Mouse (Mus musculus): Measurements from ENCODE around the gene Aspscr1. TPM values are rescaled to one million over a fixed set of nuclear protein-coding genes. Genes with fewer than 3 reads are reported as not detected.
"Not testable (repeated sequence)": the region's sequence is repeated elsewhere in the genome, so short reads cannot be mapped to it uniquely, and the experiment has no call there.

Aspscr1 gene
- total RNA-seq, 2 experiments from 2014 or later = 62.6 to 77.7 TPM

DNA sequence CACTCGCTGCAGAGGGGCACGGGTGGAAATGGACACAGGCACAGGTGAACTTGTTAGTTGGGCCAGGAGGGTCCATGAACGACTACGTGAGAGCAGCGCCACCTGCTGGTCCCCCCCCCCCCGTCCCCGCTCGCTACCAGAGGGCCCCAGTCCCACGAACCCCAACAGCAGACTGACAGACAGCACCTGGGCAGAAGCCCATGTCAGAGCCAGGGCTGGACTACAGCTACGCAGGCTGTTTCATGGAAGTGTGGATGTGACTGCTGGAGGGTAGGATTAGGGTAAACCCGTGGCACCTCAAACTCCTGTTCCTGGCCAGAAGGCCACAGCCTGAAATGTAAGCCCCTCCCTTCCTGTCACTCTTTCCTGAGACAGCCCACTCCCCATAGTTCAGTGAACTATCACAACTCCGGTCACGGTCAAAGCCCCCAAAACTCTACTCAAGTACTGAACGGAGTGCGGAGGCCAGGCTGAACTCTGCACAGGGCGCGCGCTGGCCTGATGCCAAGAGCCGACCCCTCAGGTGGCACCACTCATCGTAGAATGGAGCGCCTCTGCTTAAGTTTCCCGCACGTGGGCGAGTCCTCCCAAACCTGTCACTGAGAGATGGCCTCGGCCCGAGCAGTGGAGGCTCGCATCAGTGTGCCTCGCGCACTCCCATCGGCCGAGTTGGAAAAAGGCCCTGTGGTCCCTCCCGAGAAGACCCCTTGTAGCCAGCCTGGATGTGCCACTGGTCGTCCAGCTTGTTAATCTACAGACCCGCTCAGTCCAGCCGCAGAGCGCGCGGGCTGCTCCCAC, 40.2 kb downstream of the Aspscr1 start:
- peak; percentile 57 to 59 for DNase-seq (ENCODE audit: low spot score in 2 of 2)

DNA sequence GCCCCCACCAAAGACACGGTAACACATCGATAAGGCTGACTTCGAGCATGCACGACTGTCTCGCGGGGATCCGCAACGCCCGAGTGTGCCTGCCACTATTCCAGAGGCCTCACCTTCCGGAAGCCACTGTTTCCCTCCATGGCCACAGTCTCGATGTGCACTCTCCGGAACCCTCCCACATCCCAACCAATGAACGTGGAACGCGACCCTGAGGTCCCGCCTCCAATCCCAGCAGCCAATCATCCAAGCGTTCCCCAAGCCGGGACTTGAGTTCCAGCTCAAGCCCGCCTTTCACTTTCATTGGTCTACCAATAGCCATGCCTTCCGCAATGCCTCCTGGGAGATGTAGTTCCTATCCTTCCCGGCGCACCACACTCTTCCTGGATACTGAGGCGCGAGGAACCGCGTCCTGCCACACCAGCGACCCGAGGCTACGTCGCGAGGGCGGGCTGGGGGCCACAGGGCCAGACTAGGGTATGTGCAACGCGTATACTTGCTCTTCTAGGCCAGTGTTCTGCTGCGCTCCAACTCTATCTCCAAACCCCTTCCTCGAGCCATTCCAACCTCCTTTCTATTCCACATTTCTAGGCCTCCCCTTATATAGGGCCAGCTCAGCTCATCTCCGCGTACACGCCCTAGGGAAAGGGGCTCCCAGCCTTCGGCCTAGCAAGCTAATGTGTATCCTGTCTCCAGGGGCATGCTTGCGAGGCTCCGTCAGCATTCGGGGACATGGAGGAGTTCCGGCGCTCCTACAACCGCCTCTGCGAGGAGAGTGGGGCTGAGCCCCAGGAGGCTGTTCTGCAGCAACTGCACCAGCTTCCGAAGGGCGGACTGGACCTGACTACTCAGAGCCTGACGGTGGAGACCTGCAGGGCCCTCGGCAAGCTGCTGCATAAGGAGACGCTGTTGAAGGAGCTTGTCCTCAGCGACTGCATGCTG, 41.1 kb downstream of the Aspscr1 start, which contains the start of the genes Cenpx and Lrrc45:
Cenpx (minus strand) TSS at position 159 of the 939 bp plus-strand sequence.
Lrrc45 (plus strand) TSS at position 346 of the 939 bp plus-strand sequence.
- peak; percentile 85 to 86 for DNase-seq (ENCODE audit: low spot score in 2 of 2)

DNA sequence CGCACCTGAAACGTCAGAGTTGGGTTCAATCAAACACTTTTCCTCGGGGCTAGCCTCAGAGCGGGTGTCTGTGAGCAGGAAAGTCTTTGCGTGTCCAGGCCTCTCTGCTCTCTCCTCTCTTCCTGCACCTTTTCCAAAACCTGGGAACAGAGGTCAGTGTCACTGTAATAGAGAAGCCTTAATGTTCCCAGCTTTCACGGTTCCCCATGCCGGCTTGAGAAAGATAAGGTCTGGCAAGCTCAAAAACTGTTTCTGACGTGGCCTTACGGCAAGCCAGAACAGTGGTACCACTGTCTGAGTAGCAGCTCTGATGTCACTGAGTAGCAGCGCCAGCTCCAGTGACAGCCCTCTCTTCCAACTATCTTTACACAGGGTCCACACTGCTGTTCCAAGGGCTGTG, 41.8 kb downstream of the Aspscr1 start:
- DNase-seq (ENCODE audit: low spot score in 2 of 2) = no peak

DNA sequence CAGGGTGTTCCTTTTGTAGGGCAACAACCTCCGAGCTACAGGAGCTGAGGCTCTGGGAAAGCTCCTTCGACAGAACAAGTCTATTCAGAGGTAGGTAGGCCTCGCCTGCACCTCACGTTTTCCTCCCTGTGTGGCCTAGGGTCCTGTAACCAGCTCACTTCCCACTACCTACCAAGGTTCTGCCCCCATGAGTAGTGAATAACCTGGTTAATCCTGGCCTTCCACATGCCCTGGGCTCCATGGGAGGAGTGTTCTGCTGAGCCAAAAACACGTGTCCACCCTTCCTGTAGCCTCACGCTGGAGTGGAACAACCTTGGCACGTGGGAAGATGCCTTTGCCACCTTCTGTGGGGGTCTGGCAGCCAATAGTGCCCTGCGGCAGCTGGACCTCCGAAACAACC, 42.4 kb downstream of the Aspscr1 start:
- DNase-seq (ENCODE audit: low spot score in 2 of 2) = no peak

DNA sequence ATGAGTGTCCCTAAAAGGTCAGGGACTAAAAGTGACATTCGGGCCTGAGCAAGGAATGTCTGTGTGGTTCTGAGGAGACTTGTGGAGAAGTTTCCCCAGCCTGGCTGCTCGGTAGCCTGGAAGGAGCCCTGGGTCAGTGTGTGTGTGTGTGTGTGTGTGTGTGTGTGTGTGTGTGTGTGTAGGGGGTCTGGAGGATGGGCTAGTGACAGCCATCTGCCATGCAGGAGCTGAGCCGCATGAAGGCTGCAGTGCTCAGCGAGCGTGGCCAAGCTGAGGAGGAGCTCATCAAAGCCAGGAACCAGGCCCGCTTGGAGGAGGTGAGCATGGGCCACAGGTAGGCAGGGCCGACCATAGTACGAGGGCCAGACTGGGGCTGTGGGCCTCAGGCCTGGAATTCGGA, 46.5 kb downstream of the Aspscr1 start:
- no peak for DNase-seq (ENCODE audit: low spot score in 2 of 2)

DNA sequence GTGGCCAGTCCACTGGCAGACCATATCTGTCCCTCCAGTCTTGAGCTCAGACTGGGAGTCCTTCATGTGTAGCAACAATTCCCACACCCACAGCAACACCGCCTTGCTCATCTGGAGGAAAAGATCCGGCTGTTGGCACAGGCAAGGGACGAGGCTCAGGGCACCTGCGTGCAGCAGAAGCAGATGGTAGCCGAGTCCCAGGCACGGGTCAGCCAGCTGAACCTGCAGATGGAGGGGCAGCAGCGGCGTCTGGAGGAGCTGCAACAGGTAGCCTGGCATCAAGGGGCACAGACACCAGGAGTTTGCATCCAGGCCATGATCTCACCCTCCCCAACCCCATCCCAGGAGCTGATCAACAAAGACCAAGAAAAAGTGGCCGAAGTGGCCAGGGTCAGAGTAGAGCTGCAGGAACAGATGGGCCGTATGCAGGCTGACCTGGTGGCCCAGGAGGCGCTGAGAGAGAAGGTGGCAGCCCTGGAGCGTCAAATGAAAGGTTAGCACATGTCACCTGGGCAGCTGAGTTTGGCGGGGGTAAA, 47.1 kb downstream of the Aspscr1 start:
- no peak for DNase-seq (ENCODE audit: low spot score in 2 of 2)

DNA sequence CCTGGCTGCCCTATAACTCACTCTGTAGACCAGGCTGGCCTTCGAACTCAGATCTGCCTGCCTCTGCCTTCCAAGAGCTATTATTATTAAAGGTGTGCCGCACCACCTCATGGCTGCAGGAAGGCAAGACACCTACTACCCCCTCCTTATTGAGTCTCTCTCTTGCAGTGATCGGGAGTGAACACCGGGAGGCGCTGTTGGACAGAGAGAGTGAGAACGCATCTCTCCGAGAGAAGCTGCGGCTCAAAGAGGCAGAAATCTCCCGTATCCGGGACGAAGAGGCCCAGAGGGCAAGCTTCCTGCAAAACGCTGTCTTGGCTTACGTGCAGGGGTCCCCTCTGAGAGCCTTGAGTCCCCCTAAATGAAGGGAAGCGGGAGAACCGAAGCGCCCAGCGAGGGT, 47.7 kb downstream of the Aspscr1 start:
- peak; percentile 89 to 96 for DNase-seq (ENCODE audit: low spot score in 2 of 2)

DNA sequence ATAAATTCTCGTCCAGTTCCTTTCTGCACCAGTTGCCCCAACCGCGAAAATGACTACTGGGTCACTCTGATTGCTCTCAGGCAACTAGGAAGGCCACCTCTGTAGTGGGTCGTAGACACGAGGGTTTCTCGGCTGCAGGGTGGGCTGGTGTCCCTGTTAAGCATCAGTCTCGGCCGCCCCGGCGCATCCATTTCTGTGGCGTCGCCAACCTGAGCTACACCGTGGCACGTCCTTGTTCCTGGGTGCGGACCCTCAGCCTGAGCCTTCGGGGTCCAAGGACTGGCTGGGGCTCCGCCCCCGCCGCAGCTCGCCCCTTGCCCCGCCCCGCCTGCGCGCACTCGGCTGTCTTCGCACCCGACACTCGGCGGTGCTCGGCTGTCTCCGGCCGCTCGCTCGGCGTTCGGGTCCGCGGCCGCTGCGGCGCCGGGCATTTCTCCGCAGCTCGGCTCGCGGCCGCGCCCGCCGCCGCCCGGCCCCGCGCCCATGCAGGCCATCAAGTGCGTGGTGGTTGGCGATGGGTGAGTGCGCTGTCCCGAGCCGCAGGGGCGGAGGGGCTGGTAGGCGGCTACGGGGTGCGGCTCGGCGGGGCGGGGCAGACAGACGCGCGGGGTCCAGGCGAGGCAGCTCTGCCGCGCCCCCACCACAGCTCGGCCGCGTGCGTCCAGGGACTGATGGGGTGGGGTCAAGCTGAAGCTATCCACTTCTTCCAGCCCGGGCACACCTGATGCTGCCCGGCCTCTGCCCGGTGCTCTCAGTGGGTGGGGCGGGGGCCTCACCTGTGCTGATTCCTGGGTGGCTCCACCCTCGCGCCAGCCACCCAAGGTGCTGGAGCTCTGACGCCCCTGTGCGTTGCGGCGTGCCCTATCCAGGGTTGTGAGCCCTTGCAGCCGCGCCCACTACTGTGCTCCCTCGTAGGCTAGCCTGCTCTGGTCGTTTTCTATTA, 48.6 kb downstream of the Aspscr1 start, which contains the start of gene Rac3:
Rac3 (plus strand) TSS at position 347 of the 943 bp plus-strand sequence.
- peak; percentile 67 for DNase-seq (ENCODE audit: low spot score in 2 of 2)

DNA sequence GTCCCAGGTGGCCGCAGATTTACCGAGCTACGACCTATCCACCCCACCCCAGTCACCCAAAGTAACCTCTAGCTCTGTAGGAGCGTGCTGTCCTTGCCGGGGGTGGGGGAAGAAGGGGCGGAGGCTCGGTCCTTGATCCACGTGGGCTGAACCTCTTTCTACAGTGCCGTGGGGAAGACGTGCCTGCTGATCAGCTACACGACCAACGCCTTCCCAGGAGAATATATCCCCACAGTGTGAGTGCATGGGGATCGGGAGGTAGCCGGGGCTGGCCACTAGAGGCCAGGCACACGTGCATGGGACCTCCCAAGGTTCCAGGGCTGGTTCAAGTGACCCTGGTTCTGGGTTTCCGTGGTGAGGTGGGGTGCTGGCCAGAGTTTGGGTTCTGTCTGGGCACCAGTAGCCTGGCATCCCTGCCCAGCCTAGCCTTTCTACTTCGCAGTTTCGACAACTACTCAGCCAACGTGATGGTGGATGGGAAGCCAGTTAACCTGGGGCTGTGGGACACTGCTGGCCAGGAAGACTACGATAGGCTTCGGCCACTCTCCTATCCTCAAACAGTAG, 49.4 kb downstream of the Aspscr1 start:
- DNase-seq (ENCODE audit: low spot score in 2 of 2) = no peak

DNA sequence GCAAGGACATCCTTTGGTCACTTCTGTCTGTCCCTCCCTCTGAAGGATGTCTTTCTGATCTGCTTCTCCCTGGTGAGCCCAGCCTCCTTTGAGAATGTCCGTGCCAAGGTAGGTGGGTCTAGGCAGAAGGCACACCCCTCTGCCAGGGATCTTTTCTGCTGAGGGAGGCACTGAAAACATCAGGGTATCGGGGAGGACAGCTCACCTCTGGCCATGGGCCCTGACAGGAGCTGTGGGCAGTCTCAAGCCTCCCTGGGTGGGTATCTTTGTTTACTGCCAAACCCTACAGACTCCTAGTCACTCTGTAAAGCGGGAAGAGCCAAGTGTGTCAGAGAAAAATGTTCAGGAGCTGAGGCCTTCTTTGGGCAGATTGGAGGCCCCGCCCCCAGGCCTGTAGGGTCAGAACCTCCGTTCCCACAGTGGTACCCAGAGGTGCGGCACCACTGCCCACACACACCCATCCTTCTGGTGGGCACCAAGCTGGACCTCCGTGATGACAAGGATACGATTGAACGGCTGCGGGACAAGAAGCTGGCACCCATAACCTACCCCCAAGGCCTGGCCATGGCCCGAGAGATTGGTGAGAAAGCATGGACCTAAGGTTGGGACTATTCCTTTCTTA, 50.1 kb downstream of the Aspscr1 start:
- DNase-seq (ENCODE audit: low spot score in 2 of 2) = no peak

DNA sequence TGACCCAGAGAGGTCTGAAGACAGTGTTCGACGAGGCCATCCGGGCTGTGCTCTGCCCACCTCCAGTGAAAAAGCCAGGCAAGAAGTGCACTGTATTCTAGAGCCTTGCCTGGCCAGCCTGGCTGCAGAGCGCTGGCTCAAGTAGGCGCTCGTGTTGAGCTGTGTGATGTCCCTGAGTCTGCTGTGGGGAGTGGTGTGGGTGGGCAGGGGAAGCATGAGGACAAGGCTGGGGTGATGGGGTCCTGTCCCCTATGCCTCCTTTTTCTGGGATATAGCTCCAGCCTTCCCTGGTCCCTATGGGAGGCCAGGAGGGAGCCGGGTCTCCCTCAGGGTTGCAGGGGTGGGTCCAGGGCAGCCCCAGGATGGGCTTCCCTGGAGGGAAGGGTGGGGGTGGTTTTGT, 50.7 kb downstream of the Aspscr1 start:
- no peak for DNase-seq (ENCODE audit: low spot score in 2 of 2)

DNA sequence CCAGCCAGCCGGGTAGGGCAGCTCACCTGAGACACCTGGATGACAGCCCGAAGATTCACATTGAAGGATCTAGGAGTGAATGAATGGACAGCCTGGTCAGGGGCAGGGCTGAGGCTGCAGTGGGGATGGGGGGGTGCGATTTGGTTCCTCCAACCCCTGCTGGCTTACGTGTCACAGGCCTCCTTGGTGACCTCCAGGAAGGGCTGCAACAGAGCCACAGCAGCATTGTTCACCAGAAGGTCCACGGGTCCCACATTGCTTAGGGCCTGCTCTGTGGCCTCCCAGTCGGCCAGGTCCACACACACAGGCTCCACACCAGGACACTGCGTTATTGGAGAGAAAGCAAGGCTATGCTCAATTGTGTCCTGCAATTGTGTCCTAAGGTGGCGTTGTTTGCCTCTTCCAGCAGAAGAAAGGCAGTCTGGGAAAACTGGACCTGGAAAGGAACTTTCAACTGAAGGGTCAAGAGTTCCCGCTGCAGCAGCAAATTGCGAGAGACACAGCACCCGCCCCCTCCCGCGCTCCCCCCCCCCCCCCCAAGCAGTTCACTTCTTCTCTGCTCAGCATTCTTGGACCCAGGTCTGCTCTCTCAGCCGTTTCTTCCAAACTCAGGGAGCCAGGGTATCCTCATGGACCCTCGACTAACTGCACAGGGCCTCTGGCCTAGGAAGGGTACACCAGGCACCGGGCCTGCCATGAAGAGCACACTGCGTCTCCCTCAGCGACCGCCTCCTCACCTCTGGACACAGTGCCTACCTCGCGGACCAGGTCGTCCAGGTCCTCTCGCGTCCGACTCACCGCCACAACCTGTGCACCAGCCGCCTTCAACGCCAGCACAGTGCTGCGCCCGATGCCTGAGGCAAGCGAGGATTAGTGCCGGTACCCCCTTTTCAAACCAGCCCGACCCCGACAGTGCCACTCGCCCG, 53.7 kb downstream of the Aspscr1 start:
- no peak for DNase-seq (ENCODE audit: low spot score in 2 of 2)

DNA sequence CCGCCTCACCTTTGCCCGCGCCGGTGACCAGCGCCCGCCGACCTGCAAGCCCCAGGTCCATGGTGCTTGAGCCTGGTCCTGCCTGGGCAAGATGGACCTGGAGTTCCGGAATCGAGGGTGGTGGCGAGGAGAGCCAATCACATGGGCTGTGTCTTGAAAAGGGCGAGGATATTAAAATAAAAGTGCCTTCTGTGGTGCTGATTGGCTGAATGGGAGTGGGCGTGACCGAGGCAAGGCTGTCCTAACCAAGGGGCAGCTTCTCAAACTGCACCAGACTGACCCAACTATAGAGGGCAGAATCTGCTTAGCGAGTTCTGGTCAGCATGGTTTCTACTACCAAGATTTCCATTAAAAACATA, 54.4 kb downstream of the Aspscr1 start, which contains the start of gene Dcxr:
Dcxr (minus strand) TSS at position 113 of the 359 bp plus-strand sequence.
- DNase-seq (ENCODE audit: low spot score in 2 of 2) = peak; percentile 72 to 79

DNA sequence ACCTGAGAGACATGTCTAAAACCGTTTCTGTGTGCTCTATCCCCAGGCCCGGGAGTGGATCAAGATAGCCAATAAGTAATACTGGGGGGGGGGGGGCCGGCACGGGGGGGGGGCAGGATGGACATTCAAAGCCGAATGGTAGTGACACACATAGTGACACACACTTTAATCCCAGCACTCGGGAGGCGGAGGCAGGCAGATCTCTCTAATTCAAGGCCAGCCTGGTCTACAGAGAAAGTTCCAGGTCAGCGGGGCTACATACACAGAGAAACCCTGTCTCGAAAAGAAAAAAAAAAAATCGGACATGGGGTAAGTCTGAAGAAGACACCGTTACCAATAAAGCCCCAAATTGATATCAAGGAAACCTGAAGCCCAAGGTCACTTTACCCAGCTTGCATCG, 54.8 kb downstream of the Aspscr1 start:
- no peak for DNase-seq (ENCODE audit: low spot score in 2 of 2)

DNA sequence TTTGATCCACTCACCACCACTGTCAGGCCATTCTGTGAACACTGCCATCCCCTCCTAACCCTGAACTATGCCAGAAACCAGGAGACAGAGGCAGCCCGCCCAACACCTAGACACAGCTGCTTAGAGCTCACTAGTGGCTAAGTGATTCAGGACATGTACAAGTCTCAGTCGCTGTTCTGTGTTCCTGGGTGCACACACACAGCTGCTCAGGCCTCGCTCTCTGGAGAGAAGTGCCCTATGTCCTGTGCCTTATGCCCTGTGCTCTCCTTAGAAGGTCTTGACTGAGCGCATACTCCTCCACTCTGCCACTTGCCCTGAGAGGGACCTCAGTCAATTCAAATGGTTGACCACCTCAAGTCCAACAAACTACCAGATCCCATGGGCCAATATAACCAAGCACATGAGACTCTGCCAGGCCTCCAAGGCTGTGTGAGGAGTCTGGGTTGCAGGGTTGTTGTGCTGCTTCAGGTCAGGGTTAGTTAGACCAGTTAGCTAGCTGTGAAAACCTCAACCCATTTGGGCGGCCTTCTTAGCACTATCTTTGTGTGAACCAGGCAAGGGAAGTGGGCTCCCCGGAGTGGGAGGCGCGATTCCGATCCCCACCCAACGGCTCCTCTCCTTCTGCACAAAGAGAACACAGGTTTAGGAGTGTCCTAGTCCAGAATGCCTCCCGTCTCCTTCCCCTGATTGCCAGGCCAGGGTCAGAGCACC, 55.9 kb downstream of the Aspscr1 start:
- no peak for DNase-seq (ENCODE audit: low spot score in 2 of 2)

DNA sequence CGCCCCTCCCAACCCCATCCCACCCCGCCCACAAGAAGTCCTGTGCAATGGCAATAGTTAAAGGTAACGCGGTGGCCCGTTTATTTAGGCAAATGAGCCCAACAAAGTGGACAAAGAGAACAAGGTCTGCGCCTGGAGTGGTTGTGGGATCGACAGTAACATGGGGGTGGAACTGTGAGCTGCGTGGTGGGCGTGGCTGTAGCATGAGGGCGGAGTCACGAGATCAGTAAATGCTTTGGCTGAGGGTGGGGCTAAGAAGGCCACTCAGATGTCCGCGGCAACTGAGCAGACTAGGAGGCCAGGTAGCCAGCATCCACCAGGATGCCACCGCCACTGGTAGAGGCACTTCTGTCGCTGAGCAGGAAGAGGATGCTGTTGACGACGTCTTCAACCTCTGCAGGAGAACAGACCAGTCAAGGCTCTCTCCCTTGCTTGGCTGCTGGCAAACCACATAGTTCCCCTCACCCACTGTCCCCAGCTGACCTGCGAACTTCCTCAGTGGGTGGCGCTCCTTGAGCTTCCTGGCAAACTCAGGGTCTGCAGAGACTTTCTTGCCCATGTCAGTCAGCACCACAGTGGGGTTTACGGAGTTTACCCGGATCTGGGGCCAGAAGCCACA, 56.8 kb downstream of the Aspscr1 start:
- not testable (repeated sequence) for DNase-seq (ENCODE audit: low spot score in 2 of 2)

DNA sequence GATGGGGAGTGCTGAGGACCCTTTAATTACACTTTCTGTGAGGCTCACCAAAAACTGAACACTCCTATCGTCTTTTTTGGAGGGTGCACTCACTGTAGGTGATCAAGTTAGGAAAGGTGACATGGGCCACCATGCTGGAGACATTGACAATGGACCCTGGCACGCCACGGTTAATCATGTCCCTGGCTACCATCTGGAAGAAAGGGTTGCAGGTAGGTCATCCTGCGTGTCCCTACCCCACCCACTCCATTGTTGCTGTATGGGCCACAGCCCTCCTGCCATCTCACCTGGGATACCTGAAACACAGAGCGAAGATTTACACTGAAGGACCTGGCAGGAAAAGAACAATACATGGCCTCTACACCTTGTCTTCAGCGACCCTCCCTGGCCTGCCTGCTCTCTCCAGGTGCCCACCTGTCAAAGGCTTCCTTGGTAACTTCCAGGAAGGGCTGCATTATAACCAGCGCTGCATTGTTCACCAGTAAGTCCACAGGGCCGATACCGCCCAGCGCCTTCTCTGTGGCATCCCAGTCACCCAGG, 57.6 kb downstream of the Aspscr1 start:
- DNase-seq (ENCODE audit: low spot score in 2 of 2) = no peak
